Mouse (Mus musculus) embryonic fibroblast, embryonic 13.5 days (primary cell): Measurements from ENCODE around the gene Tiam1.

Experiments used
- CTCF ChIP-seq: IDR thresholded peaks from 2 replicates; pipeline ENCODE4 v1.5.1; 2011; ENCODE audit warnings: mild to moderate bottlenecking, control low read depth, low read length, moderate library complexity, borderline replicate concordance; ENCODE audit not compliant: insufficient read depth
- POLR2A ChIP-seq: IDR thresholded peaks from 2 replicates; pipeline ENCODE4 v1.6.1; 2011; ENCODE audit warnings: low read depth, mild to moderate bottlenecking, control low read depth, low read length, moderate library complexity

DNA sequence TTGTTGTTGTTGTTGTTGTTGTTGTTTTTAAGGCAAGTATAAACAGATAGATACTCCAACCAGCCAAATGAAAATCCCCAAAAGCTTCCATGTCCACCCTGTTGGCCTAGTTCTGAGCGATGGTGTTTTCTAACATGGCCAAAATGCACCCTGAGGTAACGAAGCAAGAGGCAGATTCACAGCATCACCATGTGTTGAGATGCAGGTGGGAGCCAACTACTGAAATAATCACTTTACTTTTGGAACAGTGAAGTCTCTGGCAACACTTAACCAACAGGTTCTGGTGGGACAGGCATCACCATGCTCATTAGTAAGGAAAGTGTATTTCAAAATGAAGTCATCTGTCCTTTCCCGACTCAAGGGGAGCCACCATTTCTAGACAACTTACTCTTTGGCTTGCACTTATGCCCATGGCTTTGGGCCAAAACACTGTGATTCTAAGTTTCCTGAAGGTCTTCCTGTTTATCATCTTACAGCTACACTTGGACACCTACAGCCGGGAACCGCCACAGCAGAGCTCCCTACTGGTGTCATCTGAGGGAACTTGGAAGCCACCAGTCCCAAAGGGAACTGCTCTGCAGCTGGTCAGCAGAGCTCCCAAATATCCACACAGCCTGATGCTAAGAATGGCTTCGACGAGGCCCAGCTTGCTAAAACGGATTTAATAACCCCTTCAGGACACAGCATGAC is 230.7 kb downstream of the Tiam1 start:
- no peak for TF ChIP-seq POLR2A
- no peak for TF ChIP-seq CTCF
